Mouse (Mus musculus): Measurements from ENCODE around the gene Ccdc149.

GRCm38 (mm10) chr5:52383748-52384147 is 87.6 kb downstream of the Ccdc149 start:
- no peak for TF ChIP-seq CTCF (IDR thresholded peaks at IDR 0.05; ENCODE audit: low read depth, low read length)
- TF ChIP-seq POLR2A (IDR thresholded peaks at IDR 0.05; ENCODE audit: borderline replicate concordance, low read depth, low read length) = no peak
